Mouse (Mus musculus): ENCODE results near the gene Igsf6.

- TF ChIP-seq POLR2A (IDR thresholded peaks at IDR 0.05; ENCODE audit: borderline replicate concordance, extremely low read depth, insufficient read depth, insufficient read length, poor library complexity, severe bottlenecking): no peak
- no peak for TF ChIP-seq CTCF (IDR thresholded peaks at IDR 0.05; ENCODE audit: borderline replicate concordance, extremely low read depth, insufficient read depth, insufficient read length)
Measured at GRCm38 (mm10) chr7:121053071-121053470, 21.3 kb downstream of the Igsf6 start.
